Mouse (Mus musculus): ENCODE data around the gene Stard3nl. TPM values are rescaled to one million over a fixed set of nuclear protein-coding genes. Genes with fewer than 3 reads are reported as not detected.

Gene Stard3nl
- polyA plus RNA-seq (2014; fragmentation: Illumina TruSeq; extraction: RNeasy Lipid Tissue Mini Kit (QIAGEN cat#74804); ENCODE audit: low replicate concordance): 45.7 TPM

DNA sequence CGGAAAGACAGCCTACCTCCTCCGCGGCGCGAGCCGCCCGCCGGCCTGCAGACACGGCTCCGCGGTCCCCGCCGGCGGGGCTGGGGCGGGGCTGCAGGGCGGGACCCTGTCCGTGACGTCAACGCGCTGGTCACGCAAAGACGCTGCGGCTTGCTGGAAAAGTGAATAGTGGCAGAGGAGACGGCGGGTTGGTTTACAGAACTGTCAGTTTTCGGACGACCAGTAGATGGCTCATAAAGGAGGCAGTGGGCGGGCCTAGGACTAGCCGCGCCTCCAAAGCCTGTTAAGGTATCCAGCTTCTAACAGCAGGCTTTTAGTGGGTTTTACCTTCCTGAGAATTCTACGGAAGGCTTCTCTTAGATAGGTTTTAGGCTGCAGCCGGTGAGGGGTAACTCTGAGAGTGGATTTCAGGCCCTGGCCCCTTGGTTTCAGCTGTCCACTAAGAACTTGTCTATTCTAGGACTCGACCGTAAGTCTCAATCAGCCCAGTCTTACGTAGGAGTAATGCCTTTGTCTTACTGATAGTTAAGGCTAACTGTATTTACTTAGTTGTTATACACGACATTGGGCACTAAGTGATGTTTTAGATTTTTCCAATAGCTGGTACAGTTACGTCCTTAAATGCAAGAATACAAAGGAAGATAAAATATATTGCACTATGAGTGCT, at the start of gene Stard3nl:
Gene Stard3nl (minus strand): TSS at position 108 of the 667 bp plus-strand sequence.

Other genes starting within 250 kb of the Stard3nl start
- gene Epdr1, start 224.1 kb upstream of the Stard3nl start, polyA plus RNA-seq (2014; fragmentation: Illumina TruSeq; extraction: RNeasy Lipid Tissue Mini Kit (QIAGEN cat#74804); ENCODE audit: low replicate concordance): 2.6 TPM
- gene Sfrp4, start 227.3 kb upstream of the Stard3nl start, polyA plus RNA-seq (2014; fragmentation: Illumina TruSeq; extraction: RNeasy Lipid Tissue Mini Kit (QIAGEN cat#74804); ENCODE audit: low replicate concordance): not detected